ENCODE assay signal across 20 mouse cellular contexts in the genomic region with DNA sequence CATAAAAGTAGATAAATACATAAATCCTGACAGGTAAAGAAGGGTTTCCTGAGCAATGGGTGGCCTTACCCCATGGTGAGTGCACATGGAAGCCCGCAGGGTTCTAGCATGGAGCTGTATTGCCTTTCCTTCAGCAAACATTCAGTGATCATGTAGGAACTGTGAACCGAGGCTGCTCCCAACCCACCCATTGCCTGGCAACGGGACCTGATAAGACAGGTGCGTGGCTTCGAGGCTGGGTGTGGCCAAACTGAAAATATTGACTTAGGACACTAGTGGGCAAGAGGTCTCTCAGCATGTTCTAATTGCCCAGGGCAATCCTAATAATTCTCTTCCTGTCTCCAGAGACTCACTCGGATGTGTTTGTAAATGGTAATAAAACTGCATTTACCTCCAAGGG. TPM values are rescaled to one million over a fixed set of nuclear protein-coding genes. Genes with fewer than 3 reads are reported as not detected.
"Had no signal": no experiment of that assay in that cellular context is flagged by ENCODE, and none has a peak within 500 bp of the region (broad histone marks: within the 10 kb centered on the region; RNA-seq: fewer than 3 reads in every experiment).

No protein-coding gene starts in this region.

- H3K4me3 ChIP-seq: kidney, embryonic 15.5 days; limb, embryonic 15.5 days; neural tube, embryonic 13.5 days had no signal

- ATAC-seq: lung, postnatal 0 days had no signal

- H3K9me3 ChIP-seq: limb, embryonic 15.5 days had no signal

- DNase-seq: kidney, adult 2 months; kidney, postnatal 14 days; layer of hippocampus, adult 9-11 months; layer of hippocampus, postnatal 36 days; lung, adult 2 months; lung, postnatal 36 days; midbrain, embryonic 14.5 days; right cerebral cortex, postnatal 14 days; thymus, postnatal 36 days had no signal

- H3K36me3 ChIP-seq: kidney, embryonic 15.5 days; limb, embryonic 15.5 days; neural tube, embryonic 13.5 days had no signal

- H3K4me1 ChIP-seq: kidney, embryonic 15.5 days; neural tube, embryonic 13.5 days had no signal

- H3K27me3 ChIP-seq: kidney, embryonic 15.5 days; limb, embryonic 15.5 days had no signal

- H3K9ac ChIP-seq: kidney, embryonic 15.5 days; limb, embryonic 15.5 days; liver, embryonic 14.5 days; neural tube, embryonic 13.5 days had no signal

- H3K27ac ChIP-seq: kidney, embryonic 15.5 days; limb, embryonic 15.5 days; liver, embryonic 14.5 days; neural tube, embryonic 13.5 days had no signal

- H3K4me2 ChIP-seq: kidney, embryonic 15.5 days; limb, embryonic 15.5 days; neural tube, embryonic 13.5 days had no signal

RNA-seq across cellular contexts. Expression of a gene that starts 9.9 kb away (rescaled TPM):
- total RNA-seq: layer of hippocampus, adult 18-20 months had no signal

RNA-seq across cellular contexts. Expression of a gene that starts 40.3 kb away (rescaled TPM):
- total RNA-seq: layer of hippocampus, adult 18-20 months; layer of hippocampus, postnatal 36 days; left cerebral cortex, adult 8-10 months; left cerebral cortex, postnatal 25 days; megakaryocyte progenitor cell, adult 5-6 weeks; monocyte, adult 5-6 weeks had no signal
- polyA plus RNA-seq: limb, embryonic 11.5 days; liver, embryonic 14.5 days; midbrain, embryonic 14.5 days; neural tube, embryonic 13.5 days had no signal

RNA-seq across cellular contexts. Expression of a gene that starts 54.2 kb away (rescaled TPM):
- total RNA-seq: layer of hippocampus, postnatal 36 days; left cerebral cortex, adult 8-10 months; left cerebral cortex, postnatal 25 days; megakaryocyte progenitor cell, adult 5-6 weeks; monocyte, adult 5-6 weeks had no signal
- polyA plus RNA-seq: limb, embryonic 11.5 days; liver, embryonic 14.5 days had no signal
